Mouse (Mus musculus): Measurements from ENCODE around the gene Pam.
"Not testable (repeated sequence)": the region's sequence is repeated elsewhere in the genome, so short reads cannot be mapped to it uniquely, and the experiment has no call there.

Pam gene

DNA sequence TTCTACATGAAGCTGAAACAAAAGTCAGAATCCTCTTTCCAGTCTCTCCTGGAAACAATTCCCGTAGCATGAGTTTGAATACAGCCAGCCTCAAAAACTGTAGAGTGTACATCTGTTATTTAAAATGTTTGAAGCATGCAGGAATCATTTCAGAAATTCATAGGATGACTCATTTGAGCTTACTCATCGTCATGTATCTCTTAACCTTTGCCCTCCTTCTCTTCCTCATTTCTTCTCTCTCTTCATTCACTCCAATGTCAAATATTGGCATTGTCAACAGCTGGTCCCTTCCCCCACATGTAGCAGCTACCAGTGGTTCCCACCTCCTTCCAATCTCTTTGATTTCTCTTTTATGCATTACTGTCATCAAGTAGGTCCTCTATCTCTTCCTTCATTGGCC lies 59.7 kb downstream of the Pam start:
- no peak for ATAC-seq (ENCODE audit: low TSS enrichment)

DNA sequence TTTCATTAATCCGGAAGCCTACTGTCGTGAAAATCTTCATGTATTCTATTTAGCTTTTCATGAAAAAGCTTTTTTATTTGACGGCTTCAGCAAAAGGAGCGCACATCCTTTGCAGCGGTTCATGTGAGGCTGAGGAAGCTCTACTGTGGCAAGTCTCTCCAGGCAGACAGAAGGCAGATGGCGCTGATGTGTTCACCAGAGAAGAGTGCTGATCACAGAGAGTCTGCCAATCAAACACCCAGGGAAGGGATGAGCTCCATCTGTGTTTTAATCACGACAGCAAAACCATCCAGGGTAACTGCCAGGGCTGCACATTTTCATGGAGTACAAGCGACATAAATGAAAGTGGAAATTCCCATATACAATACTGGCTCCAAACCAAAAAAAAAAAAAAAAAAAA lies 63.6 kb downstream of the Pam start:
- peak; percentile 100 for ATAC-seq (ENCODE audit: low TSS enrichment)

DNA sequence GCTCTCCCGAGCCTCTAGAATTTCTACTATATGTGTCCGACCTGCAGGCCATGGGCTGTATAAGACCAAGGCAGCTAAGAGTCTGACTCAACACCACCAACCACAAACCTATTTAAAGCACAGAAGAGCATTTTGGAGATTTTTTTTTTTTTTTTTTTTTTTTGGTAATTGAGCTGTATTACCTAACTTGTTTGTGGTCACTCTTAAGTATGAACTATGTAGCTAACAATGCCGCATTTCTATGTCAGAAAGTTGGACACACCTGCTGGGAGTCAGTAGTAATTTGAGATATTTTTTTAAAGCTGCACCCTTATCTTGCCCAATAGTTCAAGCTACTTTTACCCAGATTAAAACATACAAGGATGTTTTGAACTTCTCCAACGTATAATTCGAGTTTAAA lies 66.4 kb downstream of the Pam start:
- no peak for ATAC-seq (ENCODE audit: low TSS enrichment)

DNA sequence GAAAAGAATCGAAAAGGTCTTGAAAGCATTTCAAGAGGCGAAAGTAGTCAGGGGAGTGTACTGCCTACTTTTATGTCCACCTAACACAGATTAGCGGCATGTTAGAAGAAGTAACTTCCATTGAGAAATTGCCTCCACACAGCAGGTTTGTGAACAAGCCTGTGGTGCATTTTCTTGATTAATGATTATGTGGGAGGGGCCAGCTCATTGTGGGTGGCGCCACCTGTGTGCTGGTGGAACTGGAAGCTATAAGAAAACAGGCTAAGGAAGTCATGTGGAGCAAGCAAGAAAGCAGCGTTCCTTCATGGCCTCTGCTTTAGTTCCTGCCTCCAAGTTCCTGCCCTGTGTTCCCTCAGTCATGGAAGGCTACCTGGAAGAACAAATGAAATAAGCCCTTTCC lies 67.0 kb downstream of the Pam start:
- ATAC-seq (ENCODE audit: low TSS enrichment): no peak

GRCm38 (mm10) chr1:98027959-98028358 lies 67.5 kb downstream of the Pam start:
- ATAC-seq (ENCODE audit: low TSS enrichment): no peak

DNA sequence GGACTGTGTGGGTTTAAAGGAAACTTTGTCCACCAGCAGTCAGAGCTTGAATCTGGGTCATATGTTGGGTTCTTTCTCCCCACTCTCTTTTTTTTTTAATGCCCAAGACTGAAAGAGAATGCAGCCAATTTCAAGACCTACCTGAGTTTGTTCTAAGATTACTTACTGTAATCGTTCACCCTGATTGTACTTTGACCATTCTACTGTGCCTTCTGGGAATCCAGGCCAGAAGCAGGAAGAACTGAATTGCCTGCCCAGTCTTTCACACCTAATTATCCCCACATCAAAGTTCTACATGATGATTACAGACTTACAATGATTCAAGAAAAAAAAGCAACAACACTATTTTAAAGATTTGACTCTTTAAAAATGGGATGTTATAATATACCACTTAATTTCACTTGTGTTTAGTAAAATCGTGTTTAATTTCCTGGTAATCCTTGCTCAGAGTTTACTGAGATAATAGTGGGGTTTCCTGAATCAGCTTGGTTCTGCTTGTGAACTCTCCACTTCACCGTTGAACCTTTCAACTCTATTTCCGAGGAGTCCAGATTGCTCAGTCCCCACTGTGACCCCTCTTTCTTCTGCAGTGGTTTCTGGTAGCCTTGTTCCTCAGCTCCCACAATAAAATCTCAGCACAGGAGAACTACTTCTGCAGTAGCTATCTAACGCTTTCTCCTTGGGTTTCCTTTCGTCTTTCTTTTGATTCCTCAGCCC lies 69.4 kb downstream of the Pam start:
- no peak for ATAC-seq (ENCODE audit: low TSS enrichment)

DNA sequence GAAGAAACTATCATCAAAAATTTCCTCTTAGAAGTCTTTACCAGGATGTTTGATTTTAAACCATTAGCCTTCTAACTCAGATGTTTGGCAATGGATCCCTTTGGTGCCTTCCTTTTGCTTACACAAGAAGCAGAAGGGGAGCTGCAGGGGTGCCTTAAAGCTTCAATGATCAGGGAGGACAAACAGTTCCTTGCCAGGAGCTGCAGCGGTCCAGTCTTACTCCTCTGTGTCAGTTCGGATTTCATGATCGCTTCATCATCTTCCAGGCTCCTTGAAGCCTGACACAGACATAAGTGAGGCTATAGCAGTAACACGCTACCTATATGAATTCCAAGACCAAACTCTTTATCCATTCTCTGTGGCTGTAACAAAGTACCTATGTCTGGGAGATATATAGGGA lies 71.6 kb downstream of the Pam start:
- ATAC-seq (ENCODE audit: low TSS enrichment): no peak

GRCm38 (mm10) chr1:98018987-98019386 lies 76.5 kb downstream of the Pam start:
- peak; percentile 61 for ATAC-seq (ENCODE audit: low TSS enrichment)

- ATAC-seq (ENCODE audit: low TSS enrichment): no peak
These were observed 79.2 kb downstream of the Pam start for GRCm38 (mm10) chr1:98016004-98016848.

DNA sequence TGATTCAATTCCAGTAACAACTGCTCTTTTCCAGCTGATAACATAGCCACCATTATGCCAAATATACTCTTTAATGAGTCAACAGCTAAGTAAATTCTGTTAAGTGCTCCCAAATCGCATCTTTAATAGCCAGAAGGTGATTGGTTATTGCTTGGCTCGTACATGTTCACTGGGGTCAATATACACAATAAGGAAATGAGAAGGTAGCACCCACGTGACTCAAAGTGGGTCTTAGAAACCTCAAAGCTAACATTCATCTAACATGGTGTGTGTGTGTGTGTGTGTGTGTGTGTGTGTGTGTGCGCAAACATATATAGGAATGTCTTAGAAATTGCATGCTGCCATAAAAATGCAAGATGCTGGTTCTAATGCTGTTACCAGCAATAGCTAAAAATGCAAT lies 79.9 kb downstream of the Pam start:
- no peak for ATAC-seq (ENCODE audit: low TSS enrichment)

DNA sequence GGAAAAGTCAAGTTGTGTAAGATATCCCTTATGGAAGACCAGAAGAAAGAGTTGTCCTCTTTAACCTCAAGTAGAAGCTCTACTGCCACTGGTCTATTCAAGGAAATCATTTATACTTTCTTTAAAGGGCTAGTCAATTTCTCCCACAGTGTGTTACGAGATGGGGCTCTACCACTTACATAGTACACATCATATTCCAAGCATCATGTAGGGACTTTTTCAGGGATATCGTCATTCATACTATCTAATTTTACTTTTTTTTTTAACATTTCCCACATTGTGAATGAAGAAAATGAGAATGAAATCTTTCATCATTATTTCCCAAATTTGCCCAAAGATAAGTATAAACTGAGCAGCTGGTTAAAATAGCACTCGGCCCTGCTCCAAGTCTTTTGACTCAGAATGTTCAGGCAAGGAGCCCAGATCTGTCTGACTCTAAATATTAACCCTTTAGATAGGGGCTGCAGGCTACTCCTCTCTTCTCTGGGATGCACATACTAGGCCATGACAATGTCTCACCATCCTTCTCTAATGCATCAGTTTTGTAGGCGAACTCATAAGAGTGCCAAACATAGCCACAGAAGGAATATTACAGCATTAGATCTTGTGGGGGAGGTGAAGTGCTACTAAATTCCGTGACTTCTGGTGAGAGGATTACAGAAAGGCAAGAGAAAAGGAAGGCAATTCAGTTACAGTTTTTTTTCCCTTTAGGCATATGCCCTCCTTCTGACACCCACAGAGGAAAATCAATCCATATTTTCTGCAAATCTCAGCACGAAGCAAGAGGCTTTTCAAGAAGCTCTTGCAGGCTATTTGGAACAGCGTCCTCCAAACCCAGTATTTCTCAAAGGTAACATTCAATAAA lies 92.7 kb downstream of the Pam start:
- ATAC-seq (ENCODE audit: low TSS enrichment): peak; percentile 86

DNA sequence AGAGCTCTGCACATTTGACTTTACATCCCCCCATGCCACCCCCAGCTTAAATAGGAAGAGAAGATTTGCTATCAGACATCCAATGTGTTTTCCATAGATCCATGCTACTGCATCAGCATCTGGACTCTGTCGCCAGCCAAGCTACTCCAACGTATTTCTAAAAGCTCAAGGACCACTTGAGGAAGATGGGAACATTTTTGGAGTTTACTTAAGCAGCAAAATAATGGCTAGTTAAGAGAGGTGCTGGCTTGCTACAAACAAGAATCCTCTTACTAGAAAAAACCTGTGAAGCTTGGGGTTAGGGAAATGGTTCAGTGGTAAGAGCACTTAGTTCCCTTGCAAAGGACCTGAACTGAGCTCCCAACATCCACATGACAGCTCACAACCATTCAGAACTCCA lies 96.0 kb downstream of the Pam start:
- ATAC-seq (ENCODE audit: low TSS enrichment): no peak

- not testable (repeated sequence) for ATAC-seq (ENCODE audit: low TSS enrichment)
These were observed 96.5 kb downstream of the Pam start for GRCm38 (mm10) chr1:97998961-97999360.

DNA sequence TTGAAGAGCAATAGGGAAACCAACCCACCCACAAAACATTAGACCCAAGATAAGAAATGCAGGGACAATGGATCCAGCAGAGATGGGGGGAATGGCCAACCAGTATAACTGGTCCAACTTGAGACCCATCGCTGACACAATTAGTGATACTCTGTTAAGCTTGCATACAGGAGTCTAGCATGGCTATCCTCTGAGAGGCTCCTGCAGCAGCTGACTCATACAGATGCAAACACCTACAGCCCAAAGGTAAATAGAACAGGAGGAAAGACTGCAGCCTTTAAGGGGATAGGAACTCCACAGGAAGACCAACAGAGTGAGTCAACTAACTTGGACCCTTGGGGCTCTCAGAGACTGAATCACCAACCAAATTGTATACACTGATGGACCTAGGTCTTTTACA lies 98.4 kb downstream of the Pam start:
- no peak for ATAC-seq (ENCODE audit: low TSS enrichment)

DNA sequence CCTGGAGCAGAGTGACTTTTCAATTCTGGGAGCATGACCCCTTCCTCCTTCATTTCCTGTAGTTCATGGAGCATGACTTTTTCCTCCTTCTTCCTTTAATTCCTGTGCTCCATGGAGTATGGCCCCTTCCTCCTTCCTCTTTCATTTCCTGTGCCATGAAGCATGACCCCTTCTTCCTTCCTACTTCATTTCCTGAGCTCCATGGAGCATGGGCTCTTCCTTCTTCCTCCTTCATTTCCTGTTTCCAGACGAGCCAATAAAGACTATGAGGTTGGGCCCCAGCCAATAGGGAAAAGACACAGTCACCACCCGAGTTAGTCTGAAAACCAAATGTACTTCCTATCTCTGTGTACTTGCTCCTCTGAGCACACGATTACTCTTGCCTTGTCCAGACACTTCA lies 103.5 kb downstream of the Pam start:
- ATAC-seq (ENCODE audit: low TSS enrichment): no peak

GRCm38 (mm10) chr1:97983189-97983588 lies 112.3 kb downstream of the Pam start:
- ATAC-seq (ENCODE audit: low TSS enrichment): 0 out of 2 replicates have a peak, but pooled peaks have one; percentile 17

DNA sequence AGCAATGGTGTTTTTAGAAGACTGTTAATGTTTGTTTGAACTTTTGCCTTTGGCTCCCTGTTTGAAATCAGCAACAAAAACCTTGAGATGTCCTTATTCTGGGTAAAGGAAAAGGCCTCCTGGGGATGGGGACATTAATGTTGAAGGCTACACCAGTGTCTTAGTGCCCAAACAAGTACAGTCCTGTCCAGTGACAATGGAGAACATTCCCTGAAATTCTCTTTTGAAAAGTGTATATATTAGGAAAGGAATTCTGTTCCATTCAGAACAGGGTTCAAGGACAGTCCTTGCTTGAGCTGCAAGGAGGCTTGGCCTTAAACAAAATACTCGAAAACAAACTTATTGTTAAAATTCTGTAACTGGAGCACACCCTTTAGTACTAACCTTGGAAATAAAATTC lies 116.0 kb downstream of the Pam start:
- no peak for ATAC-seq (ENCODE audit: low TSS enrichment)

- no peak for ATAC-seq (ENCODE audit: low TSS enrichment)
These were observed 117.9 kb downstream of the Pam start for GRCm38 (mm10) chr1:97977521-97977920.

- peak; percentile 79 for ATAC-seq (ENCODE audit: low TSS enrichment)
These were observed 118.5 kb downstream of the Pam start for GRCm38 (mm10) chr1:97976873-97977473.

DNA sequence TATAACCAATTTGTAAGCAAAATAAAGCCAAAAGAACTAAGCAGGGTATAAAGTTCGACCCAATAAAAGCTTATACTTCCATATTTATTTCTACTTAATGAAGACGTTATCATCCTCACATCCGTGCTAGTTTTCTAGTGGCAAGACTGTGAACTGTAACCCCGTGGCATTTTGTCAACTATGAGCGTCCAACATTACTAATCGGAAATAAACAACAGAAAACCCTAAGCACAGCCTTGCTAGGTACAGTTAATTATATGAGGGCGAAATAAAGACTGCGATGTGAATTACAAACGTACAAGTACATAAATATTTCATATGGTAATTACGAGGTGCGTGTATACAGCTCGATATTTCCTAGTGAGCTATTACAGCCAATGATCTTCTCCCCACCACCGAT lies 119.4 kb downstream of the Pam start:
- no peak for ATAC-seq (ENCODE audit: low TSS enrichment)

GRCm38 (mm10) chr1:97974968-97975367 lies 120.5 kb downstream of the Pam start:
- ATAC-seq (ENCODE audit: low TSS enrichment): no peak

DNA sequence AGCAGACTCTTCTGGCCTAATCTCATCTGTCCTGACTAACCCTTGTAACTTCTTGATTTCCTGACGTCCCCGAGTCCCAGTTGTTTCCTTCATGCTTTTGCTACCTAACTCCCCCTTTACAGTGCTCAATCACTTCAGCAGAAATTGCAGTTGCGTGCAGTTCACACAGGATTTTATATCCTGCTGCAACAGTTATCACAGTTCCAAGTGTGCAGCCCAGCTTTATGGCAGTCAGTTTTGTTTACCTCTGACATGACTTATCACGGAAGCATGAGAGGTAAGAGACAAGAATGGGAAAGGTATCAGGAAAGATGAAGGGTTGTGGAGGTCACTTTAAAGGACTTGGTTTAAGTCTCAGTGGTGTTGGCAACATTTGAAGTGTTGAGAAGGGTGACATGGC lies 125.7 kb downstream of the Pam start:
- no peak for ATAC-seq (ENCODE audit: low TSS enrichment)

All from frontal cortex, adult (tissue).